Mouse (Mus musculus): ENCODE measurements at regions not wholly inside any gene's neighbourhood (a gene's known extent, or its start where the extent isn't known, plus 50 kb on each side); places are given as distances from the start of the nearest gene placed in this dataset.

DNA sequence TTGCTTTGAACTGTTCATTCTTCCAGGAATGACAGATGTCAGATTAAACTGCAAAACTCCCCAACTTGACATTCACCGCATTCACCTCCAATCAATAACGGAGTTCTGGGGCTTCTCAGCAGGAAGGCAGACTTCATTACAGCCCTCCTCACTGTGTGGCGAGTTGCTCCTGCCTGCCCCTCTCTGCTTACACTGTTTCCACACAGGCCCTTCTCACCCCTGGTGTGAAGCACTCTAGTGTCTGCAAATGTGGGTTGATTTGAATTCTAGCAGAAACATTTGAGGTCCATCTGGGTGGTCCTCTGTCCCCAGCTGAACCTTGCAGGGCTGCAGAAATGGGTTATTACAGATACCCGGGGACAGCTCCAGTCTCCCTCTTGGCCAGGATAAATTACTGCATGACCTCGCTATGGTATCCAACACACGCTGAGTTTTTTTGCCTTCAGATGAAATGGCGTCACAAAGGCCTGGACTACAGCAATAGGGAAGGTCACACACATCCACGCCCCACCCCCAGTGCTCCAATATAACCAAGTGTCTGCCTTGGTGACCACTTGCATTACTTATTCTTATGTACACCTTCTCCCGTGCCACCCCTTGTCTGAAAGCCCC lies 145.8 kb downstream of the Rwdd3 start:
- TF ChIP-seq GATA1 (IDR thresholded peaks at IDR 0.05; ENCODE audit: borderline replicate concordance, low read length) = no peak
- TF ChIP-seq FLI1 (IDR thresholded peaks at IDR 0.05; ENCODE audit: low read length) = no peak

Data from megakaryocyte, embryonic 14.5 days (primary cell).